Mouse (Mus musculus): ENCODE measurements around the gene Shld1. TPM values are rescaled to one million over a fixed set of nuclear protein-coding genes. Genes with fewer than 3 reads are reported as not detected.

The Shld1 gene
- total and polyA plus RNA-seq, 2 experiments from 2014 or later, result 14.1 to 23.3 TPM

GRCm38 (mm10) chr2:132750726-132751125, 64.0 kb downstream of the Shld1 start:
- no peak overlapping the region for H3K4me2 ChIP-seq (ENCODE audit: low read depth, low read length)
- no peak overlapping the region for H3K4me3 ChIP-seq (ENCODE audit: low read depth, low read length)
- H3K27me3 ChIP-seq (ENCODE audit: control insufficient read depth, insufficient read depth, low read length), result no peaks in the 10 kb centered on the region
- ATAC-seq (ENCODE audit: insufficient read depth, low read depth), result no peak
- TF ChIP-seq CTCF (IDR thresholded peaks at IDR 0.05; ENCODE audit: low read depth), result no peak
- no peak for TF ChIP-seq EP300 (IDR thresholded peaks at IDR 0.05; ENCODE audit: low read depth)
- H3K27ac ChIP-seq (ENCODE audit: low read depth), result no peak overlapping the region
- peaks cover 7% of the 10 kb centered on the region; the same call in 1 of the 2 replicates for H3K4me1 ChIP-seq (ENCODE audit: control insufficient read depth, insufficient read depth)
- no peak for DNase-seq (ENCODE audit: low spot score)
- H3K9me3 ChIP-seq (replicated peaks; ENCODE audit: control insufficient read depth, low read length), result no peaks in the 10 kb centered on the region
- H3K36me3 ChIP-seq (replicated peaks; ENCODE audit: control insufficient read depth, insufficient read depth, low read length), result no peaks in the 10 kb centered on the region
- H3K9ac ChIP-seq (replicated peaks; ENCODE audit: low read depth, low read length), result no peak overlapping the region

GRCm38 (mm10) chr2:132751141-132752066, 64.7 kb downstream of the Shld1 start:
- no peak overlapping the region for H3K4me3 ChIP-seq (ENCODE audit: low read depth, low read length)
- H3K4me1 ChIP-seq (ENCODE audit: control insufficient read depth, insufficient read depth), result peaks cover 7% of the 10 kb centered on the region; the same call in 1 of the 2 replicates
- no peaks in the 10 kb centered on the region for H3K27me3 ChIP-seq (ENCODE audit: control insufficient read depth, insufficient read depth, low read length)
- H3K4me2 ChIP-seq (ENCODE audit: low read depth, low read length), result no peak overlapping the region
- TF ChIP-seq CTCF (IDR thresholded peaks at IDR 0.05; ENCODE audit: low read depth), result no peak
- TF ChIP-seq EP300 (IDR thresholded peaks at IDR 0.05; ENCODE audit: low read depth), result no peak
- H3K9ac ChIP-seq (replicated peaks; ENCODE audit: low read depth, low read length), result no peak overlapping the region
- H3K9me3 ChIP-seq (replicated peaks; ENCODE audit: control insufficient read depth, low read length), result no peaks in the 10 kb centered on the region
- H3K36me3 ChIP-seq (replicated peaks; ENCODE audit: control insufficient read depth, insufficient read depth, low read length), result no peaks in the 10 kb centered on the region
- ATAC-seq (ENCODE audit: insufficient read depth, low read depth) (no peak), DNase-seq (ENCODE audit: low spot score) (no peak)
- WGBS, result 73% methylated on average over 15 of the region's 15 CpGs
- no peak overlapping the region for H3K27ac ChIP-seq (ENCODE audit: low read depth)

GRCm38 (mm10) chr2:132752398-132752797, 65.7 kb downstream of the Shld1 start:
- DNase-seq (ENCODE audit: low spot score) (no peak), ATAC-seq (ENCODE audit: insufficient read depth, low read depth) (no peak)
- Histone ChIP-seq H3K9me3 (replicated peaks; ENCODE audit: control insufficient read depth, low read length) (no peaks in the 10 kb centered on the region), H3K4me2 (ENCODE audit: low read depth, low read length) (no peak overlapping the region), H3K27ac (ENCODE audit: low read depth) (no peak overlapping the region), H3K36me3 (replicated peaks; ENCODE audit: control insufficient read depth, insufficient read depth, low read length) (no peaks in the 10 kb centered on the region), H3K4me3 (ENCODE audit: low read depth, low read length) (no peak overlapping the region), H3K4me1 (ENCODE audit: control insufficient read depth, insufficient read depth) (peaks cover 7% of the 10 kb centered on the region; the same call in 1 of the 2 replicates), H3K9ac (replicated peaks; ENCODE audit: low read depth, low read length) (no peak overlapping the region), H3K27me3 (ENCODE audit: control insufficient read depth, insufficient read depth, low read length) (no peaks in the 10 kb centered on the region)
- WGBS, result 55% methylated on average over 2 of the region's 2 CpGs
- TF ChIP-seq EP300 (IDR thresholded peaks at IDR 0.05; ENCODE audit: low read depth), result no peak
- no peak for TF ChIP-seq CTCF (IDR thresholded peaks at IDR 0.05; ENCODE audit: low read depth)

- Histone ChIP-seq H3K36me3 (replicated peaks; ENCODE audit: control insufficient read depth, insufficient read depth, low read length) (no peaks in the 10 kb centered on the region), H3K9ac (replicated peaks; ENCODE audit: low read depth, low read length) (no peak overlapping the region), H3K4me1 (ENCODE audit: control insufficient read depth, insufficient read depth) (peaks cover 7% of the 10 kb centered on the region; the same call in 1 of the 2 replicates), H3K9me3 (replicated peaks; ENCODE audit: control insufficient read depth, low read length) (no peaks in the 10 kb centered on the region), H3K4me2 (ENCODE audit: low read depth, low read length) (no peak overlapping the region), H3K27ac (ENCODE audit: low read depth) (no peak overlapping the region), H3K4me3 (ENCODE audit: low read depth, low read length) (no peak overlapping the region), H3K27me3 (ENCODE audit: control insufficient read depth, insufficient read depth, low read length) (no peaks in the 10 kb centered on the region)
- ATAC-seq (ENCODE audit: insufficient read depth, low read depth) (no peak), DNase-seq (ENCODE audit: low spot score) (no peak)
- 72% methylated on average over 3 of the region's 3 CpGs for WGBS
- TF ChIP-seq CTCF (IDR thresholded peaks at IDR 0.05; ENCODE audit: low read depth), result no peak
- TF ChIP-seq EP300 (IDR thresholded peaks at IDR 0.05; ENCODE audit: low read depth), result no peak
Observed at GRCm38 (mm10) chr2:132753137-132753536, 66.4 kb downstream of the Shld1 start.

GRCm38 (mm10) chr2:132757911-132758310, 71.2 kb downstream of the Shld1 start:
- DNase-seq (ENCODE audit: low spot score), result no peak
- no peak overlapping the region for H3K27ac ChIP-seq (ENCODE audit: low read depth)
- no peak overlapping the region for H3K9ac ChIP-seq (replicated peaks; ENCODE audit: low read depth, low read length)
- no peak for ATAC-seq (ENCODE audit: insufficient read depth, low read depth)
- no peak overlapping the region for H3K4me2 ChIP-seq (ENCODE audit: low read depth, low read length)
- no peaks in the 10 kb centered on the region for H3K36me3 ChIP-seq (replicated peaks; ENCODE audit: control insufficient read depth, insufficient read depth, low read length)
- peaks cover 7% of the 10 kb centered on the region; the same call in 1 of the 2 replicates for H3K4me1 ChIP-seq (ENCODE audit: control insufficient read depth, insufficient read depth)
- H3K9me3 ChIP-seq (replicated peaks; ENCODE audit: control insufficient read depth, low read length), result no peaks in the 10 kb centered on the region
- H3K27me3 ChIP-seq (ENCODE audit: control insufficient read depth, insufficient read depth, low read length), result no peaks in the 10 kb centered on the region
- no peak for TF ChIP-seq EP300 (IDR thresholded peaks at IDR 0.05; ENCODE audit: low read depth)
- no peak overlapping the region for H3K4me3 ChIP-seq (ENCODE audit: low read depth, low read length)
- WGBS, result 65% methylated on average over 5 of the region's 5 CpGs

All from heart, postnatal 0 days (tissue).